Comparison of ENCODE assay signal across 29 mouse cellular contexts in genomic region chr10:106652276-106652675, GRCm38 (mm10).
"Had no signal": no experiment of that assay in that cellular context is flagged by ENCODE, and none has a peak within 500 bp of the region (broad histone marks: within the 10 kb centered on the region; RNA-seq: fewer than 3 reads in every experiment).

No protein-coding gene starts in this region.

- H3K27ac ChIP-seq: limb, embryonic 10.5 days; limb, embryonic 12.5 days; limb, embryonic 13.5 days; limb, embryonic 15.5 days; liver, embryonic 12.5 days; liver, embryonic 13.5 days; liver, embryonic 14.5 days; liver, embryonic 15.5 days; lung, embryonic 15.5 days; macrophage; midbrain, embryonic 10.5 days; midbrain, embryonic 12.5 days; midbrain, embryonic 13.5 days; midbrain, embryonic 15.5 days; neural tube, embryonic 12.5 days; neural tube, embryonic 13.5 days had no signal

- H3K4me3 ChIP-seq: limb, embryonic 10.5 days; limb, embryonic 12.5 days; limb, embryonic 13.5 days; limb, embryonic 15.5 days; liver, embryonic 12.5 days; liver, embryonic 13.5 days; liver, embryonic 15.5 days; lung, embryonic 15.5 days; megakaryocyte, embryonic 14.5 days; midbrain, embryonic 10.5 days; midbrain, embryonic 12.5 days; midbrain, embryonic 13.5 days; midbrain, embryonic 15.5 days; myocyte; neural tube, embryonic 12.5 days; neural tube, embryonic 13.5 days had no signal

- DNase-seq: left cerebral cortex, postnatal 4 days; liver; liver, embryonic 13.5 days; liver, postnatal 0 days; lung, adult 18-20 months; lung, adult 2 months; lung, embryonic 14.5 days; lung, postnatal 10 days; lung, postnatal 14 days; lung, postnatal 36 days; lung, postnatal 4 days; midbrain, embryonic 14.5 days had no signal
